Mouse (Mus musculus) G1E (cell line): ENCODE data around the gene Armc8.

ENCODE experiments used
- CTCF ChIP-seq: IDR thresholded peaks from 2 replicates; pipeline ENCODE4 v1.5.1; 2012; ENCODE audit warnings: low read depth, low read length, inconsistent platforms, mixed read lengths
- GATA1 ChIP-seq: IDR thresholded peaks from 2 replicates; pipeline ENCODE4 v1.6.1; 2012; ENCODE audit warnings: borderline replicate concordance, low read length, inconsistent platforms, mixed read lengths
- GATA2 ChIP-seq: IDR thresholded peaks from 2 replicates; pipeline ENCODE4 v1.6.1; 2012; ENCODE audit warnings: low read depth, low read length, inconsistent platforms, borderline replicate concordance
- POLR2AphosphoS5 ChIP-seq: IDR thresholded peaks from 2 replicates; pipeline ENCODE4 v1.6.1; 2012; ENCODE audit warnings: low read depth, low read length, inconsistent platforms; ENCODE audit not compliant: insufficient replicate concordance

GRCm38 (mm10) chr9:99557580-99558300, 11.0 kb downstream of the Armc8 start:
- TF ChIP-seq CTCF (no peak), GATA1 (no peak), POLR2AphosphoS5 (no peak), GATA2 (no peak)
